Mouse (Mus musculus): ENCODE results near the gene Rab29.
"Not testable (repeated sequence)": the region's sequence is repeated elsewhere in the genome, so short reads cannot be mapped to it uniquely, and the experiment has no call there.

The Rab29 gene

DNA sequence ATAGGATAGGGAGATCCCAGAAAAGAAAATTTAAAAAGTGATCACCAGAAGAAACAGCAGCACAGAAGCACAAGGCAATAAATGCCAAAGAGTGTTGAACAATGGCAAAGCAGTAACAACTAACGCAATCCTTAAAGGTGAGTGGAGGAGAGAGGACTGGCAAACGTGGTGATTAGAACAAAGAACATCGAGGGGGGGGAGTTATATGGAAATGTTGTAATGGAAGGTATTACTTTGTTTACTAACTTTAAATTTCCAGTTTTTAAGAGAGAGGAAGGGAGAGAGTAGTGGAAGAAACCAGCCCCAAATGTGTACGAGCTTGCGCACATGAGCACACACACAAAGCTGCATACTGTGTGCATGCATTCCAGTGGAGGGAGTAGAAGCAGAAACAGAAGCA lies 1.4 kb upstream of the Rab29 start:
- in situ Hi-C loops (cut with MboI) = no loop called here

DNA sequence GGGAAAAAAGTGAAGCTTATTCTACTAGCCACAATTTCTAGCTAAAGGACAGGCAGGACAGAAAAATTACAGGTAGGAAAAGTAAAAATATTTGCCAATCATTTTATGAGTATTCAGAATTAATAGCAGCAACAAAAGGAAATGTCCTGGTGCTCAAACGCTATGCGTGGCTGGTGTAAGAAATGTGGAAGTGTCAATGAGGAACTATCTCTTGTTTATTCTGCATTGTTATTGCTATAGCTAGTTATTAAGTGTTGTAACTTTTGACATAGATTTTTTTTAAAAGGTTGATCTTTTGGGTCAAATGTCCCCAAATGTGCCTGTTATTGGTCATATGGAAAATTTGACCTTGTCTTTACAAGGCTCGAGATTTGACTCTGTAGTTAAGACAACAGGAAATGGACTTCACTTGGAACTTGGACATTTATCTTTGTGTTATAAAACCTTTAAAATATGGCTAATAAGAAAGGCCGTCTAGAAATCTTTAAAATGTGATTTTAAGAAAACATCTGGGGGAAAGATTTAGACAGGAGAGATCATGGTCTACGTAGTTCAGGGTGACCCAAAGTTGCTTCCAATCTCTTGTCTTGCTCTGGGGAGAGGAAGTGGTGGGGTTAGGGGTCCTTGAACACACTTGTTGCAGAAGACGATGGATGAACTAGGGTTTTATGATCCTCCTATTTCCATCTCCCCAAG lies 572 bp upstream of the Rab29 start:
- in situ Hi-C loops (cut with MboI) = no loop called here

DNA sequence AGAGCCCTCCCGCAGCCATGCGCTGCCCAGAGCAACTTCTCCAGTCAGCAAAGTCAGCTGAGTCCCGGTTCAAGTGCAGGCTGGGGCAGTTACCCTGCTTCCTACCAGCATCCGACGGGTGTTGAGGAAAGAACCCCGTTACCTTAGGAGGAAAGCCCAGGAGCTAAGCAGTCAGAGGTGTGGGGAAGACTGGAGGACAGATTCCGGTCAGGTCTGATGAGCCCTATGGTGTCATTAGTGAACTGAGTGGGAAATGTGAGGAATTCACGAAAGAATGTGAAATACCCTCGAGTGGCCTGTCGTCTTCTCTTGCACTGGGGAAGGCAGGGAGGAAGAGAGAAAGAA lies 894 bp downstream of the Rab29 start:
- in situ Hi-C loops (cut with MboI) = no loop called here

DNA sequence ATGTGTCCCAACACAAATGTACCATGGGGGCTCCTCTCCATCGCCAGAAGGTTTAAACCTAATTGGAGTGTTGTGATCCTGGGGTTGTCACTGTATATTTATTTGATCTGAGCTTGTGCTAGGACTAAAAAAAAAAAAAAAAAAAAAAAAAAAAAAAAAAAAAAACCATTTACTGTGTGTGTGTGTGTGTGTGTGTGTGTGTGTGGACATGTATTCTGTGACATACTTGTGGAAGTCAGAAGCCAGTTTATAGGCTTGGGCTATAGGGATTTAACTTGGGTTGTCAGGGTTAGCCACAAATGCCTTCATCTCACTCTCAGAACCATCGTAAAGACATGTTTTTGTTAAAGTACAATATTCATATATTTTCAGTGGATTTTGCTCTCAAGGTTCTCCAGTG lies 2.5 kb downstream of the Rab29 start:
- in situ Hi-C loops (cut with MboI) = no loop called here

DNA sequence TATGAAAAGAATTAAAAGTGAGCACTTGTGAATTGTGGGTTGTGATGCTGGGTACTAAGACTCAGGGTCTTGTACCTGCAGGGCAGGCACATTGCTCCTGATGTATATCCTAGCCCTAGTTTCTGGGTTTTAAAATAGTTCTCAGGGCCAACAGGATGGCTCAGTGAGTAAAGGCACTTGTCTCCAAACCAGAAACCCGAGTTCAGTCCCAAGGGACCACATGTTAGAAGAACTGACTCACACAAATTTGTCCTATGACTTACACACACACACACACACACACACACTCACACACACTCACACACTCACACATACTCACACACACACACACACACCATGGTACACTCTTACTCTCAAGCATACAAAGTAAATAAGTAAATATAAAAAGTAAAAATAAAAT lies 5.8 kb downstream of the Rab29 start:
- in situ Hi-C loops (cut with MboI) = no loop called here

DNA sequence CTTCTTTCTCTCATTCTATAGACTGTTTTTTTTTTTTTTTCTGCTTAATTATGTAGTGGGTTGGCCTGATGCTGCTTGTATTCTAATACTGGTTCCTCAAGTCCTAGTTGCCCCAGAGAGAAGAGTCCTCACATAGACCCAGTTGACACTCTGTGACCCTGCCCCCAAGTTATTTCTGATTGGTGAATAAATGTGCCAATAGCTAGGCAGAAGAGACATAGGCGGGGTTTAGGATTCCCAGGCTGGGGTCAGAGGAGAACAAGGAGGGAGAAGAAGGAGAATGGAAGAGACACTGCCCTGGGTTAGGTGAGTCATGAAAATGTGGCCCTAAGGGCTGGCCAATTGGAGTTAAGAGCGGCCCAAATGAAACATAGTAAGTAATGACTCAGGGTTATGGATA lies 12.8 kb downstream of the Rab29 start:
- in situ Hi-C loops (cut with MboI) = no loop called here

DNA sequence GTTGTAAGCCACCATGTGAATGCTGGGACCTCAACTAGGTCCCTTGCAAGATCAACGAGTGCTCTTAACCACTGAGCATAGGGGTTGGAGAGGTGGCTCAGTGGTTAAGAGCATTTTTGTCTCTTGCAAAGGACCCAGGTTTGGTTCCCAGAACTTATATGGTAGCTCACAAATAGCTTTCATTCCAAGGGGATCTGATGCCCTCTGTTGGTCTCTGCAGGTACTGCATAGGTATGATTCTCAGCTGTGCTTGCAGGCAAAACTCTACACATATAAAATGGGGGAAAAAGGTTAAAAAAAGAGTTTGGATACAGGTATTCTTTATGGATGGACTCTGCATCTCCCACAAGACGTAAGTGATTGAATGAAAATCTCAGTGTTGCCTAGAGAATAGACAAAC lies 15.8 kb downstream of the Rab29 start:
- in situ Hi-C loops (cut with MboI) = no loop called here

DNA sequence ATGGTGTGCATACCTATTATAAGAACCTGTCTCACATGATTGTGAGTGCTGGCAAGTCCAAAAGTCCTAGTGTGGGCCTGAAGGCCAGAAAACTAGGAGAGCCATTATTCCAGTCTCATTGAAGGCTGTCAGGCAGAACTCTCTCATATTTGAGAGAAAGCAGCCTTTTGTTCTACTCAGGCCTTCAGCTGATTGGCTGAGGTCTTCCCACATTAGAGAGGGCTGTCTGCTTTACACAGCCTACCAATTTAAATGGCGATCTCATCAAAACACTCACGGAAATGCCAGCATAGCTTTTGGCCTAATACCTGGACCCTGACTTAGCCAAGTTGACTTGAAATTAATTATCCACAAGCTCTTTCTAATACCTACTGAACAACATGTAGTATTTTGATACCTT lies 19.1 kb downstream of the Rab29 start:
- in situ Hi-C loops (cut with MboI) = no loop called here

DNA sequence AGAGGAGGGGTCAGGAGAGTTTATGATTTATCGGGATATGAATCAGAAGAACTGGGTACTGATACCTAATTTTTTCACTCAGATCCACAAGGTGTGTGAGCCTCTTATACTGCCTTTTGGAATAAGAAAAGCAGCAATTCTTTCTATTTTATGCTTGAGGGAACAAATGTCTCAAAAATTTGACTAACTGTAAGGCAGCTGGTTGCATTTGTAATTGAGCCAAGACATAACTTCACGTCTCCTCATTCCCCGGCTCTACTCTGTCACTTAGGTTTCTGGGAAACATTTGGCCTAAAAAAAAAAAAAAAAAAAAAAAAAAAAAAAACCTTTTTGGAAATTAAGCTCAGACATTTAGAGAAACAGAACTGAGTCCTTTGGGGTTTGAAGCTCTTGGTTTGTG lies 19.6 kb downstream of the Rab29 start:
- in situ Hi-C loops (cut with MboI) = no loop called here

DNA sequence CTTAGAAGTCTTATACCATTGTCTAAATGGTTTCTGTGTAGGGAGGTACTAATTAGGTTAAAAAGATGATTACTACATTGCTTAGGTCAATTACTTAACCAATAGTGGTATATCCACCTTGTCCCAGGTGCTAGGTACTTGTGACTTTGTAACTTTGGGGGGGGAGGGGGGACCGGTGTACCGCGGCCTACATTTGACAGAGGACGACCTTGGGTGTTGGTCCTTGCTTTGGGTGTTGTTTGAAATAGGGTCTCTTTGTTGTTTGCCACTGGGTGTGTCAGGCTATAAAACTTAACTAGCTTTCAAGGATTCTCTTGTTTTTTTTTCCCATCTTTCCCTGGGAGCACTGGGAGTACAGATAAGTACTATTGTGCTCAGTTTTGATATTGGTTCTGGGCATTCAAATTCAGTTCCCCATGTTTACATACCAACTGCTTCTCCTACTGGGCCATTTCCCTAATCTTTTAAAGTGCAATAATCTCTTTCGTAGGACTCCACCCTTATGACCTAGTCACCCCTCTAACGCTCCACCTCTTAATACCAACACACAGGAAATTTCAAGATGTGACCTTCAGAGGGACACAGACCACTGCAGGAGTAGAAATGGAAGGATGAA lies 23.1 kb downstream of the Rab29 start:
- in situ Hi-C loops (cut with MboI) = no loop called here

DNA sequence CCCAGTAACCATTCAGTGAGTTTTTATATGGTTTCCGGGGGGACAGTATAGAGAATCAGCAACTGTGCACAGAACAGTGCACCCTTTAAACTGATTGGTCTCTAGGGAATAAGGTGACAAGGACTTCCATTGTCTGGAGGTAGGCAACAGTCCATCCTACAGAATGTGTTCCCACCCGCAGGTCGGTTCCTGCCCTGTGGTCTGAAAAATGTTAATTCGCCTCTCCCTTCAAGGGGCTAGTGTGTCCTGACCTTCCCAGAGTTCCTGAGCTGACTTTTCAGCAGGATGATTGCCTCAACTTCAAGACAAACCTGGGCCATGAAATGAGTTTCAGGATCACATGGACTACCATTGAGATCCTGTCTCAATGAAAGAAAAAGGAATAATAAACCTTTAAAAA lies 24.4 kb downstream of the Rab29 start:
- in situ Hi-C loops (cut with MboI) = no loop called here

DNA sequence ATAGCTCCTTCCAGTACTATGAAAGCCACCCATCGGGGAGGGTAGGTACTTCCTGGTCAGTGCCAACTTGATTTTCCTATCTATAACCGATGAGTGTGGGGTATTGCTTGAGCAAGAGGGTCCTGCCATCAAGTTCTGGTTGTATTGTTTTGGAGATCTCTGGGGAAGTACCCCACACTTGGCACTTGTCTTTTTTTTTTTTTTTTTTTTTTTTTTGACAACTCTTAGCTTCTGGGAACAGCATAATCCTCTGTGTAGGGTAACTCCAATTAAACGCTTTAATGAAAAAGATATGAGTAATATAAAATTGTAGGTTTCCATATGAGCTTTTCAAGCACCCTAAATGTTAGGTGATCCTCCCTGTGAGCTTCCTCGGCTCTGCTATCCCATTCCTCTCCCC lies 35.7 kb downstream of the Rab29 start:
- in situ Hi-C loops (cut with MboI) = no loop called here

DNA sequence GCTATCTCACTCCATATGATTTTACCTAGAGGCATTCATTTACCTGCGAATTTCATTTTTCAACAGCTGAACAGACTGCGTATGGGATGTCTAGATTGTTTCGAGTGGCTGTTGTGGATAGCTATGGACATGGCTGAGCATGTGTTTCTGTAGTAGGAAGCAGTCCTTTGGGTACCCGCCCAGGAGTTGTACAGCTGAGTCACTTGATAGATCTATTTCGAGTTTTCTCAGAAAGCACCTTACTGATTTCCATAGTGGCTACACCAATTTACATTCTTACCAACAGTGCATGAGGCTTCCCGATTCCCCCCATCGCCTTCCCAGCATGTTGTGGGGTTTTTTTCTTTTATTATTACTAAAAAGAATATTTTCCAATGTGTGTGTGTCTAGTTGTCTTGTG lies 36.2 kb downstream of the Rab29 start:
- in situ Hi-C loops (cut with MboI) = no loop called here

DNA sequence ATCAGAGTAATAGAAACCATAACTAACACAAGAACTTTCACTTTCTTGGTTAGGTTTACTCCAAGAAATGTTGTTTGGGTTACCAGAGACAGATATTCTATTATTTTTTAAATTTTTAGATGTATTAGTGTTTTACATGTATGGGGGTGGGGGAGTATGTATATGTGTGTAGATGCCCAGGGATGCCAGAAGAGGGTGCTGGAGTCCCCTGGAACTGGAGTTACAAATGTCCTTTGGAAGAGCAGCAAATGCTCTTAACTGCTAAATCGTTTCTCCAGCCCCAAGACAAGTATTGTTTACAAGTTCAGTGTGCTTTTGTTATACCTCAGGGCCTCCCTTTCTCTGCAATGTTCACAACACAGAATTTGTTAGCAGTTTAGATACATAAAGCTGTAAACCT lies 38.5 kb downstream of the Rab29 start:
- in situ Hi-C loops (cut with MboI) = no loop called here

DNA sequence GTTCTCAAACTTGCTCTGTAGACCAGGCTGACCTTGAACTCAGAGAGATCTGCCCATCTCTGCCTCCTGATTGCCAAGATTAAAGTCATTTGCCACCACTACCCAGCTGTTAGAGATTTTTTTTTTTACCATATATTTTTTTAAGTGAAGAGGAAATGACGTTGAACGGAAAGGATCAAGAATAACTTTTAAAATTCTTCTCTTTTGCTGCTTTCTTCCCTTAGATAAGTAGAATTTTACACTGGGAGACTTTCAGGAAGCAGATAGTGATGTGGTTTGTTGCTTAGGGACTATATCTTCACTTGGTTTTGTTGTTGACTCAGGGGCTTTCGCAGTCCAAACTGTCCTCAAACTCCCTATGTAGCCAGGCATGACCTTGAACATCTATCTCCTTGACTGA lies 41.4 kb downstream of the Rab29 start:
- in situ Hi-C loops (cut with MboI) = no loop called here

DNA sequence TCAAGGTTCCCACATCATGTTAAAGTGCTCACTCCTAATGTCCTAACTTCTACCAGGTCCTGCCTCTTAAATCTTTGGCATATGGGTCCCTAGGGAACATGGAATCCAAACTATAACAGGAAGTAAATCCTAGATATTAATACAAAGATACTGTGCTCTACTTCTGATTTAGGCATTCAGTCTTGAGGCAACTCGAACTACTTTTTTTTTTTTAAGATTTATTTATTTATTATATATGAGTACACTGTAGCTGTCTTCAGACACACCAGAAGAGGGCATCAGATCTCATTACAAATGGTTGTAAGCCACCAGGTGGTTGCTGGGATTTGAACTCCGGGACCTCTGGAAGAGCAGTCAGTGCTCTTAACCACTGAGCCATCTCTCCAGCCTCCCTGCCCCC lies 42.2 kb downstream of the Rab29 start:
- in situ Hi-C loops (cut with MboI) = not testable (repeated sequence)

DNA sequence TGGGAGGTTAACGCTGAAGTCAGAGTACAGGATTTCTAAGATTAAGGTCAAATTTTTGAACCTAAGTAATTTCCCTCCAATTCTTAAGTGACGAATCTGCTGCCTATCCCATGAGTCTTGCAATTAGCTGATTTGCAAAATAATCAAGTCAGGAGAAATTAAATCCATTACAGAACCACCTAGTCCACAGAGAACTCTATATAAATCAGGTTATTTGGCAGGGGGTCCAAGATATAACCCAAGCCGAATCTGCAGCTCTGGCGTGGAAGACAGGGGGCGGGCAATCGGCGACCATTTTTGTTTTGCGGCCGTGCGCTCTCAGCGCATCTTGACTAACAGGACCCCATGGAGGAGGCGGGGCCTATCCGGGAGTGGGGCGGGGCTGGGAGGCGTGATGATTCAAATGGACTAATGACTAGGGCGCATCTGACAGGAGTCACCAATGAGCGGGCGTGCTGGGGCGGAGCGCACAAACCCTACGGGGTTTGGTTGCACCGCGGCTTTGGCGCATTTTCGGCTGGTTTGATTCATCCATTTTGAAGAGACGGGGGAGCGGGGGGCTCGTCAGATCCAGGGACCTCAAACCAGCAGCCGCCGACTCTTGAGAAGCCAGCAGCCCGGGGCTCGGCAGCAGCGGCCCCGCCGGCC lies 43.1 kb downstream of the Rab29 start, which contains the start of gene Nucks1:
Nucks1 (plus strand) TSS at position 534 of the 648 bp plus-strand sequence.
- in situ Hi-C loops (cut with MboI) = no loop called here

DNA sequence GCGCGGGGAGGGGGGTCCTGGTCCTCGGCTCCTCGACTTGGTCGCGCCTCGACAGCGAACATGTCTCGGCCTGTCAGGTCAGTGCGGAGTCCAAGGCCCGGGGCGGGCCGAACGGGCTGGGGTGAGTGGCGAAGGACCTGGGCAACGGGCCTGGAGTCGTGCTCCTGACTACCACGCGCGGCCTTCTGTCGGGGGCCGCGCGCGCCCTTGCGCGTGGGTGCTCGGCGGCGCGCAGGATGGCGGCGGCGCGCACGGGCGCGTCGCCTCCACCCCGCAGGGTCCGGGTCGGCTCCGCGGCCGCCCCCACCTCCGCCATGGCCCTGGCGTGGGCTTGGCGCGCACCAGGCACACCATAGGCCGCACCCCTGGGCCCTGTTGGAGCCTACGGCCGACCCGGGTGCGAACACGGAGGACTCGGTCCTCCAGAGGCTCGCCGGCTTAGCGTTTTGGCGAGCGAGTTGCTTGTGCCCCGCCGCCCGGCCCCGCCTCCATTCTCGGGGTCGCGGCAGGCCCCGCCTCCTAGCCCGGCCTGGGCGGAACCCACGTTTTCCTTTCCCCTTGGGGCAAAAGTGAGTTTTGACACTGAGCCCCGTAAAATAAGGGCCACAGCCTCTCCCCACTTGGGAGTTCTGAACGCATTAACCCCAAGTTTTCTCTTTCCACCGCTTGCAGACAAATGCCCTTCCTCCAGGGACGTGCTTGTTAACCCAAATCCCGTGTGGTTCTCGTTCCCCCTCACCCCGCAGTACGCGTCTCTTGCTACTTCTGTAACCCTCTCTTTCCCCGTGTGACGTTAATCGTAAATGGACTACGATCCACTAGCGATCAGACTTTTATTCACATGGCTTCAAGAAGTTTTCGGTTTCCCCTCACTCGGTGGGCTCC lies 43.9 kb downstream of the Rab29 start:
- in situ Hi-C loops (cut with MboI) = no loop called here

DNA sequence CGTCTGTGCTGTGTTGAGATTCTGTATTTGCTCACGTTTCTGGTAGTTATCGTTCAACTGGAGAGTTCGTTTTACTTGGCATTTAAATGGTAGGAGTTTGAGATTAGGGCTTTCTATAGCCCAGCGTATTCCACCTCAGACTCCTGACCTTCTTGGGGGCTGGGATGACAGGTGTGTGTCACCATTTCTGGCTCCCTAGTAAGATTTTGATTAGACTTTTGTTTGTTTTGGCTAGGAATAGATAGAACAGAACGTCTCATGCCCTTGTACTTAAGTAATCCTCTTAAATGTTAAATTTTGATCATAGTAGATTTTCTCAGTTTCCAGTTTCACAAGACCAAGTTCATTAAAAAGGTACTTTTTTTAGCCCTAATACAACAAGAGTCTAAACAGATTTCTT lies 50.6 kb downstream of the Rab29 start:
- in situ Hi-C loops (cut with MboI) = no loop called here

DNA sequence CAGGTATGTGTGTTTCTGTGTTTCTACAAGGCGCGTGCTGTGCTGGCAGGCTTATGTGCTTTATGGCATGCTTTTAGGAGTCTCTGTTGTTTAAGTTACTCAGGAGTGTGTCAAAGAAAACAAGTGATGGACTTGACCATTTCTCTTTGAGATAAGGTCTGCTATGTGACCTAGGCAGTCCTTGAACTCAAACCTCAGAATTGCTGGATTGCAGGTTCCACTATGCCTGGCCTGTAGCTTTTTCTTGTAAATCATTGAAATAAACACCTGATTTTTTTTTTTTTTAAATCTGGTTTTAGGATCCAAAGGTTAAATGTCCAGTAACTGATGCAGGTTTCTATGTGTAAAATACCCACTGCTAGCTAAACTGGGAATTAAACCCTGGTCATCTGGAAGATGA lies 52.0 kb downstream of the Rab29 start:
- in situ Hi-C loops (cut with MboI) = no loop called here

DNA sequence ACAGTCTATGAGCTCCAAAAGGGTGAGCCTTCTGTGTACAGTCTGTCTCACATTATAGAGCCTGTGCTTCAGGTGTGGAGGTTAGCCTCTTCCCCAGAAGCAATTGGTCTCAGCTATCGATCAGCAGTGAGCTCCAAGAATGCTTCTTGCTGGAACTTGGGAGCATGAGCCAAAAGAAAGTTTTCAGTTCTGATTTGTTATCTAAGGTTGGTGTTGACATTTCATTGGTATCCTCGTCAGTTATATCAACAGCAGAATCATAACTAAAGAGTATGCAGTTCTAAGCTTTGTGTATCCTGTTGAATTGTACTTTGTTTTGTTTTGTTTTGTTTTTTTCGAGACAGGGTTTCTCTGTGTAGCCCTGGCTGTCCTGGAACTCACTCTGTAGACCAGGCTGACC lies 55.1 kb downstream of the Rab29 start:
- in situ Hi-C loops (cut with MboI) = no loop called here

Measured in mature B cell (primary cell).